Mouse (Mus musculus): ENCODE measurements at regions not wholly inside any gene's neighbourhood (a gene's known extent, or its start where the extent isn't known, plus 50 kb on each side); places are given as distances from the start of the nearest gene placed in this dataset.

DNA sequence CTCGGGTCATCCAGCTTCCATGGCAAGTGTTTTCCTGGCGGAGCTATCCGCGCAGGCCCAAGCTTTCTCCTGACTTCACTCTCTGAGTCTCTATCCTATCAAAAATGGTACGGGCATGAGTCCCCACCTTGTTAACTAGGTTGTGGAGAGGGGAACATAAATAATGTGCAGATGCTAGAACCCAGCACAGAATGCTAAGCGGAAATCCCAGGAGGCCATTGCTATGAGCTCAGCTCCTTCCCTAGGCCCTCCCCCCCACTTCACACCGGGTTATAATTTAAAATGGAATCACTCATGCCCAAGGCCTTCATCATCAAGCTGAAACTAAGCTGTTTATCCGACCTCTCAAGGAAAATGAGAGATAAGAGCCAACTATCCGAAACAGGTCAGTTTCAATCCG is 60.4 kb upstream of the Cd83 start:
- DNase-seq, result no peak

DNA sequence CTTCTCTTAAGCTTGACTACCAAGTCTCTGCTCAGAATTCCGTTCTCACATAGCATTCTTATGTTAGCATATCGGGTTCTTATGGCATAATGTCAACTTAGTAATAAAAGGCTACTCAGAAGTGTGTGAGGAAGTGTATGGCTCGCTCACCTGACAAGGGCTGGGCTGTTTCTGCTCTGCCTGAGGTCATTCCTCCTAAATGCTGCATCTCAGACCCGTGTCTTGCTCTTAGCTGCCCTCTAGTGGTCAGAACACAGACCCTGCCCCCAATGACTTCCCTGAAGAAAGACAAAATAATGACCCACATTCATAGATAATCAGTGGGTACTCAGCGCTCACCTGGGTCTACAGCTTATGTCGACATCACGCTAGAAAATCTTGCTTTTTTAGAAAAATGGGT is 58.9 kb upstream of the Cd83 start:
- DNase-seq, result peak; percentile 91

DNA sequence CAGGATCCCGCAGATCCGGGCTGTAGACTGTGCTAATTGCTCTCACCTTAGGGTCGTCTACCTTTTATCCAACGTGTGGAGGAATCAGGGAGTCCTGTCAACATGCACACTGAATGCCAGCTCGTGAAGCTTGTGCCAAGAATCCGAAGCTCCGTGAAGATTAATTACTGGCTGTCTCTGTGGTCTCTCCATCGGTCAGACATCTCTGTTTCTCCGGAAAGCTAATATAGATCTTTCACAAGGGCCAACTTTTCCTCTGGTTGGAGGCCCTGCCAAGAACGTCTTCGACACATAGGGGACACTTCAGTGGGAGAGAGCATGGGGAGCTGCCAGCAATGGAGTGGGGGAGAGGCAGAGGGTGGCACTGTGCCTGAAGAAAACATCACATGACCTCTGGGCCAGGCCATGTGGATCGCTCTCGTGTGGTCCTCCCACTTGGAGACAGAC is 57.7 kb upstream of the Cd83 start:
- peak; percentile 75 for DNase-seq

DNA sequence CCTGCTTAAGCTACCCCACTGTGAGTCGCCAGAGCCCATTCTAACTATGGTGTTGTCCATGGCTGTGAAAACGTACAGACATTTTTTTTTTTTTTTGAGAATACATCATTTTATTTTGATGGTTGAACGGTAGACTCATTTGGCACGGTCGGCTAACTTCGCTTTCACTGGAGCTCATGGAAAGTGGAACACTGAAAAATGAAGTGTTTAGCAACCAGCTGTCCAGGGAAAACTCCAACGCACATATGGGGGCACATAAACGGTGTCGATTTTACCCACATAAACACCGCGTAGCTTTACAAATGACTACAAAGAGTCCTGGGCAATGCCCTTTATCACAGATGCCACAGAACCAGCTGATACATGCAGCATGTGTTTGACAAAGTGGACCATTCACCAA is 55.0 kb upstream of the Cd83 start:
- DNase-seq, result peak; percentile 12

DNA sequence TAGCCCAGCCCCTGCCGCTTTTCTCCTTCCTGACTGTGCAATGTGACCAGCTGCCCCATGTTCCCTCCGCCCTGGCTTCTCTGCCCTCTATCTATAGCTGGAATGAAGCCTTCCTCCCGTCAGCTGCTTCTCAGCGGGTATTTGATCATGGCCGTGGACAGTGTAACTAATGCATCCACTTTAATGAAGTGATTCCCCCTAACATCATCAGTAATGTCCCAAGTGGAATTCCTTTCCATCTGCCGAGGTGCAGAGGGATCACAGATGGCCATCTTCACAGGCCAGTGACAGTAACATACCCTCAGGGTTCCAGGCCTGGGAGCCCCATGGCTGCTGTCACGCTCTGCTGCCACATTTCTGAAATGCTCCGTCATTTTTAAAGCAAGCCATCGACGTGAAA is 51.5 kb upstream of the Cd83 start:
- peak; percentile 91 for DNase-seq

DNA sequence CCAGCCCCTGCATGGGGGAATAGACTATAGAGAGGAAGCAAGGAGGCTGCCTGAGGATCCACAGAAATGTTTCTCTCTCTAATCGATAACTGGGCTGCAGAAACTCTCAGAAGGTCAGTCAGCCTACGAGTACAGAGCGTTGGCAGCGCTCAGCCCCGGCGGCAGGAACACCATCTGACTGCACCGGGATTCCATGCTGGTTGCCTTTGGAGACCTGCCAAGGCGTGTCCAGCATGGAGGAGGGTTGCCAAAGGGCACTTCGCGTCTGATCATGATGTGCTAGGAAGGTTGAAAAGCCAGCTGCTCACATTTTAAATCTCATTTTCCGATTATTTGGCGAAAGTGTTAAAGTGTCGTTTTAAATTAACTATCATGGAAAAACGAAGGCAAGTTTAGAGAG is 49.9 kb upstream of the Cd83 start:
- DNase-seq, result peak; percentile 94

All from cerebellum, adult 9-10 months (tissue).